Mouse (Mus musculus): ENCODE data around the gene Vsig10.
A peak's percentile ranks its signal among the peaks of the same experiment; 100 is the strongest.
"Not testable (repeated sequence)": the region's sequence is repeated elsewhere in the genome, so short reads cannot be mapped to it uniquely, and the experiment has no call there.

The Vsig10 gene

GRCm38 (mm10) chr5:117318741-117319629, at the start of gene Vsig10:
TSS of gene Vsig10 (plus strand) at chr5:117319083.
- peak; percentile 76 for DNase-seq

- DNase-seq, result no peak
Observed at GRCm38 (mm10) chr5:117269395-117269794, 49.5 kb upstream of the Vsig10 start.

- DNase-seq, result no peak
Observed at GRCm38 (mm10) chr5:117271945-117272344, 46.9 kb upstream of the Vsig10 start.

- no peak for DNase-seq
Observed at GRCm38 (mm10) chr5:117274817-117275216, 44.1 kb upstream of the Vsig10 start.

- DNase-seq, result no peak
Observed at GRCm38 (mm10) chr5:117277784-117278183, 41.1 kb upstream of the Vsig10 start.

GRCm38 (mm10) chr5:117278809-117279668, 39.8 kb upstream of the Vsig10 start:
- DNase-seq, result peak; percentile 85

- DNase-seq, result peak; percentile 61
Observed at GRCm38 (mm10) chr5:117279669-117280050, 39.2 kb upstream of the Vsig10 start.

- no peak for DNase-seq
Observed at GRCm38 (mm10) chr5:117281536-117281935, 37.3 kb upstream of the Vsig10 start.

- no peak for DNase-seq
Observed at GRCm38 (mm10) chr5:117282360-117282759, 36.5 kb upstream of the Vsig10 start.

- DNase-seq, result no peak
Observed at GRCm38 (mm10) chr5:117284029-117284428, 34.9 kb upstream of the Vsig10 start.

GRCm38 (mm10) chr5:117284682-117285081, 34.2 kb upstream of the Vsig10 start:
- DNase-seq, result no peak

- DNase-seq, result no peak
Observed at GRCm38 (mm10) chr5:117285266-117285665, 33.6 kb upstream of the Vsig10 start.

GRCm38 (mm10) chr5:117286286-117286685, 32.6 kb upstream of the Vsig10 start:
- no peak for DNase-seq

- peak; percentile 98 for DNase-seq
Observed at GRCm38 (mm10) chr5:117286831-117287822, 31.8 kb upstream of the Vsig10 start, which contains the start of gene Pebp1. TSS of gene Pebp1 (minus strand) at chr5:117287625.

GRCm38 (mm10) chr5:117289646-117290045, 29.2 kb upstream of the Vsig10 start:
- DNase-seq, result no peak

GRCm38 (mm10) chr5:117290081-117290480, 28.8 kb upstream of the Vsig10 start:
- DNase-seq, result no peak

GRCm38 (mm10) chr5:117291312-117291711, 27.6 kb upstream of the Vsig10 start:
- DNase-seq, result no peak

- no peak for DNase-seq
Observed at GRCm38 (mm10) chr5:117292547-117292946, 26.3 kb upstream of the Vsig10 start.

- DNase-seq, result not testable (repeated sequence)
Observed at GRCm38 (mm10) chr5:117293776-117294175, 25.1 kb upstream of the Vsig10 start.

GRCm38 (mm10) chr5:117295011-117295410, 23.9 kb upstream of the Vsig10 start:
- no peak for DNase-seq

GRCm38 (mm10) chr5:117302899-117303298, 16.0 kb upstream of the Vsig10 start:
- no peak for DNase-seq
